Mouse (Mus musculus) neural tube, postnatal 0 days (tissue): Measurements from ENCODE around the gene Gm10271. TPM values are rescaled to one million over a fixed set of nuclear protein-coding genes. Genes with fewer than 3 reads are reported as not detected.

Experiments used
- polyA plus RNA-seq: library from polyadenylated mRNA; unstranded; fragments of >200 nt; fragmentation: Nextera tagmentation; extraction: Ambion mirVana; gene quantifications from 2 replicates; pipeline ENCODE4 v1.2.1, GENCODE M21; 2015

Gene Gm10271
- not detected in 2 replicates for polyA plus RNA-seq

DNA sequence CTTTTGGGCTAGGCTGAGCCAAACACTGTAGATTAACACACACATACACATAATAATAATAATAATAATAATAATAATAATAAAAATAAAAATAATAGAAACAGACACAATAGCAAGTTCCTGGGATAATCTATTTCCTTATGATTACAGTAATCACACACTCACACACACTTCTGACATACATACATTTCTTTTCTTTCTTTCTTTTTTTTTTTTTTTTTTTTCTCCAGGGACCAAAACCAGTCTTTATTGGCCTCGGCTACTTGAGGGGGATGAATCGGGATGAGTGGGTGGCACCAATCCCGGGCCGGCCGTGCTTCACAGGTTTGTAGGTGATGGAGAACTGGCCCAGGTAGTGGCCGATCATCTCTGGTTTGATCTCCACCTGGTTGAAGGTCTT lies at the start of gene Gm10271:
Gene Gm10271, minus strand, starts transcription at position 101 of the 400 bp plus-strand sequence.

DNA sequence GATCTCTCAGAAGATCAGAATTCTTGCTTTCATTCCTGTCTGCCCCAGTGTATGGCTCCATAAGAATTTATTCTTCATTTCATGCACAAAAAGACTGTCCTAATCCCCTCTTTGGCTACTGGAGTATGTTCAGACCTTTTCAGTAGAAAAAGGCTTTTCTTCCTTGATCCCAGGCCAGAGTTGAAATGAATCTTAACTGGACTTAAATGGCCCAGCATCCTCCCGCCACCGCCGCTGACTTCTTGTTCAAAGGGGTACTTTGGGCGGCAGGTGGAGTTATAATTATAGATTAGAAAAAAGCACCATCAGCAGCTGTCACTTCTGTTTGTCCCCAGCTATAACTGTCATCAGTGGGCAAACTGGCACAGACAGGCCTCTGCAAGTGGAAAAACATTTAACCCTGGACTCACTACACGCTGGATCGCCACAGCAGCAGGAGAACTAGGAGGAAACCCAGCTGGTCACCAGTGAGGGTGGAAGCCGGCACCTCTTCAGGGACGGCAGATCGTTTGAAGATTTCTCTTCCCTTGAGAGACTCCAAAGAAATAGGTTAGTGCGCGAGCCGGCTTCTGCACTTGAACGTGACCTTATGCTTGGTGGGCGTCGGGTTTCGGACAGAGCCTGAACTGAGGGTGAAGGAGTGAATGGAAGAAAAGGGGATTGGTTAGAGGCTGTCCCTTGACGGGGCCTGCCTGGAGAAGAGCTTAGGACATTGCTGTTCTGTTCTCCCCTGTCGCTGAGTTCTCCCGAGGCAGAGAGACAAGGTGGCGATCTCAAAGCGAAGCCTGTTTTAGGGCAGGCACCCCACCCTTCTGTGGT lies 14.1 kb upstream of the Gm10271 start, which contains the start of gene Best3:
Gene Best3, plus strand, starts transcription at position 51 of the 819 bp plus-strand sequence.

DNA sequence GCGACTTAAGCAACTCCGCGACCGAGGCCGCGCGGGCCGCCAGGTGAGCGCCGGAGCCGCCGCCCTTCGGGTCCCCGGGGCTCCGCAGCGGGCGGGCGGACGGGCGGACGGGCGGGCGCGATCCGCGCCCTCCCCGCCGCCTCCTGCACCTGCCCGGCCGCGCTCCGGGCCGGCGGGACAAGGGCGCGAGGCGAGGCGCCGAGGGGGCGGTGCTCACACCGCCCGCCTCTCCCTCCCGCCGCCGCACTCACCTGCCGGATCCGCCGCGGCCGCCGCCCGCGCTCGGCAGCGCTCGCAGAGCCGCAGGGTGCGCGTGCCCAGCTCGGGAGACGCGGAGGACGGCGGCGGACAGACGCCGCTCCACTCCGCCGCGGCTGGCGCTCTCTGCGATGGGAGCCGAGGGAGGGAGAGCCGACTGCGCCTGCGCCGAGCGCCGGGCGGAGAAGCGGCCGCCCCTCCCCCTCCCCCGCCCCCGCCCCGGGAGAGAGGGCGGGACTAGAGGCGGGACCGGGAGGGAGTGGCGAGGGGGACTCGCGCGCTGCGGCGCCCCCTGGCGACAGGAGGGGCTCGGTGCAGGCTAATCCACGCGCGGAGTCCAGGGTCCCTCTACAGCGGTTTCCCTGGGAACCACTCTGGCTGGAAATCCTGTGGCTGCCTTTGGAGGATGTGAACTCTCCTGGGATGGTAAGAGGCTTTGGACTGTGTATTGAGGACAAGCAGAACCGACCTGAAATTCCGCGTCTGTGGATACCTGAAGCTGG lies 22.2 kb downstream of the Gm10271 start, which contains the start of gene Rab3ip:
Gene Rab3ip, minus strand, starts transcription at position 761 of the 761 bp plus-strand sequence.

Other genes starting within 250 kb of the Gm10271 start
- gene Myrfl, start 75.7 kb downstream of the Gm10271 start, polyA plus RNA-seq: 0.11 TPM in 1 of 2 replicates, not detected in the other
- gene Rab3ip, start 21.8 kb downstream of the Gm10271 start, polyA plus RNA-seq: 37.9 and 40.5 TPM in 2 replicates
- 0.09 and 0.19 TPM in 2 replicates for gene Best3, start 13.7 kb upstream of the Gm10271 start, polyA plus RNA-seq
- gene Lrrc10, start 72.7 kb upstream of the Gm10271 start, polyA plus RNA-seq: 0.17 TPM in 1 of 2 replicates, not detected in the other
- 200 and 216 TPM in 2 replicates for gene Cct2, start 91.2 kb upstream of the Gm10271 start, polyA plus RNA-seq
- gene Frs2, start 175.9 kb upstream of the Gm10271 start, polyA plus RNA-seq: 16.5 and 17.2 TPM in 2 replicates